Mouse (Mus musculus) left cerebral cortex, adult 9 months (tissue): ENCODE measurements around the gene Olfr1179.
"Not testable (repeated sequence)": the region's sequence is repeated elsewhere in the genome, so short reads cannot be mapped to it uniquely, and the experiment has no call there.

Source experiments
- DNase-seq, 2 experiments: peaks; one replicate each; pipeline ENCODE4 v3.0.0; 2022; ENCODE audit warnings: low spot score in 2 of 2

Gene Olfr1179

GRCm38 (mm10) chr2:88406353-88406752 is at the start of gene Olfr1179:
TSS of gene Olfr1179 (minus strand) at chr2:88406453.
- no peak for DNase-seq

- not testable (repeated sequence) for DNase-seq
These were observed 48.3 kb upstream of the Olfr1179 start, which contains the start of gene Olfr1183 for GRCm38 (mm10) chr2:88454567-88454966. TSS of gene Olfr1183 (plus strand) at chr2:88454867.

- no peak for DNase-seq
These were observed 42.8 kb upstream of the Olfr1179 start, which contains the start of gene Gm13757 for GRCm38 (mm10) chr2:88449031-88449430. TSS of gene Gm13757 (minus strand) at chr2:88449131.

- DNase-seq: no peak
These were observed 19.8 kb upstream of the Olfr1179 start, which contains the start of gene Olfr1181 for GRCm38 (mm10) chr2:88426071-88426470. TSS of gene Olfr1181 (minus strand) at chr2:88426171.

- no peak for DNase-seq
These were observed 12.8 kb upstream of the Olfr1179 start, which contains the start of gene Olfr1180 for GRCm38 (mm10) chr2:88419051-88419450. TSS of gene Olfr1180 (minus strand) at chr2:88419151.

- DNase-seq: no peak
These were observed 19.5 kb downstream of the Olfr1179 start, which contains the start of gene Olfr1178 for GRCm38 (mm10) chr2:88386762-88387161. TSS of gene Olfr1178 (plus strand) at chr2:88387062.

- no peak for DNase-seq
These were observed 49.9 kb downstream of the Olfr1179 start for GRCm38 (mm10) chr2:88356304-88356703.
